Mouse (Mus musculus) neutrophil, adult 5-6 weeks (primary cell): Measurements from ENCODE around the gene Sox15. TPM values are rescaled to one million over a fixed set of nuclear protein-coding genes. Genes with fewer than 3 reads are reported as not detected.

ENCODE experiments used
- ATAC-seq: fragments of 151-379, 151-347 bp; 2 replicates; pipeline ENCODE4 v1.8.0; 2017; ENCODE audit warnings: mild to moderate bottlenecking, moderate TSS enrichment; ENCODE audit not compliant: insufficient number of reproducible peaks, poor library complexity, low FRiP score, severe bottlenecking; ENCODE audit errors: extremely low read depth
- total RNA-seq: library from RNA; stranded (forward); fragments of 200-1000 nt; gene quantifications from 2 replicates; pipeline ENCODE4 v1.2.3, GENCODE M21; 2017

The Sox15 gene
- total RNA-seq, 1 experiment from 2014 or later, result 2.1 TPM

DNA sequence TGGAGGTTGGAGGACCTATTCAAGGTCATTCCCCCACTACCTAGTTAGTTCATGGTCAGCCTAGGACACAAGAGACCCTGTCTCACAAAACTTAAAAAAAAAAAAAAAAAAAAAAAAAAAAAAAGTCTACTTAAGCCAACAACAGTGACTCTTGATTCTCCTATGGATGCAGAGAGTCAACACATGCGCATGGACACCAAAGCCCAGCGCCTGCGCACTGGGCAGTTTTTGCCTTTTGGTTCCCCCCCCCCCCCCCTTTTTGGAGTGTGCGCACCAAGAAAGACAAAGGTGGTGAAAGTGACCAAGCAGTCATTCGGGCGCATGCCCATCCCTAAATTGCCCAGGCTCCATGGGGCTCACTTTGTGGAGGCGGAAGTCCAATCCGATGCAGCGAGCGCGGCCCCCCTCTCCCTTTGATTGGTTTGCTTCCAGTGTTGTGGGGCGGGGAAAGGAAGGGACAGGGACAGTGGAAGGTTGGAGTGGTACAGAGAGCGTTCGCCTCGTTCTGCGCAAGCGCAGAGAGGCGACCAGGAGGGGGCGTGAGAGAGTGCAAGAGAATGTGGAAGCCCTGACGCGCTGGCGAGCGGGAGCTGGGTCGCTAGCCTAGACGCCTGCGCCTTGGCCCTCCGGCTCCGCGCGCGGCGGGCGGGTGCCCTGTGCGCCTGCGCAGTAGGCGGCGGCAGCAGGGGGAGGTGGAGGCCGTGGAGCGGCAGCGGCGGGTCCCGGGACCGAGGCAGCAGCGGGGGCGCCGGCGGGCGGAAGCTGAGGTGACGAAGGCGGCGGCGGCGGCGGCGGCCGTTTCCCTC is 22.6 kb upstream of the Sox15 start, which contains the start of gene Fxr2:
TSS of gene Fxr2 (plus strand) at position 707 of the 806 bp plus-strand sequence.
- ATAC-seq, result peak; percentile 92

- no peak for ATAC-seq
Observed at GRCm38 (mm10) chr11:69633128-69633866, 21.8 kb upstream of the Sox15 start.

GRCm38 (mm10) chr11:69635471-69635870 is 19.6 kb upstream of the Sox15 start:
- ATAC-seq, result no peak

- no peak for ATAC-seq
Observed at GRCm38 (mm10) chr11:69645860-69646259, 9.3 kb upstream of the Sox15 start.

DNA sequence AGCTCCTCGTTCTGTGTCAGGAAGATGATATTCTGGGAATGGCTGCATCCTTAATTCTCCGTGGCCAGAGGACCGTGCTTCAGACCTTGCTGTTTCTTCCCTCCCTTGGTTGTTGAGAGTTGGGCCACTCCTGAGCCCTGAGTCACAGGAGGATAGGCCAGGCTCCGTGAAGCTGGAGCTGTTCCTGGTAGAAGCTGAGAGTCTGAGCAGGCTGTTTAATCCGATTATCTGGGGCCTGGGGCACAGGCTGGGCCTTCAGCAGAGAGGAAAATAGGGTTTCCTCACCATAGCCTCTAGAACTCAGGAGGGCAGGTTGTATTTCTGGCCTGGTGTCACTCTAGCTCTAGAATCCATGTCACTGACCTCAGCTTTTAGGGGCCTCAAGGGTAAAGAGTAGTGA is 1.7 kb upstream of the Sox15 start:
- ATAC-seq, result no peak

GRCm38 (mm10) chr11:69654760-69655159 is 354 bp upstream of the Sox15 start:
- ATAC-seq, result no peak

GRCm38 (mm10) chr11:69656065-69656455 is 946 bp downstream of the Sox15 start:
- no peak for ATAC-seq

DNA sequence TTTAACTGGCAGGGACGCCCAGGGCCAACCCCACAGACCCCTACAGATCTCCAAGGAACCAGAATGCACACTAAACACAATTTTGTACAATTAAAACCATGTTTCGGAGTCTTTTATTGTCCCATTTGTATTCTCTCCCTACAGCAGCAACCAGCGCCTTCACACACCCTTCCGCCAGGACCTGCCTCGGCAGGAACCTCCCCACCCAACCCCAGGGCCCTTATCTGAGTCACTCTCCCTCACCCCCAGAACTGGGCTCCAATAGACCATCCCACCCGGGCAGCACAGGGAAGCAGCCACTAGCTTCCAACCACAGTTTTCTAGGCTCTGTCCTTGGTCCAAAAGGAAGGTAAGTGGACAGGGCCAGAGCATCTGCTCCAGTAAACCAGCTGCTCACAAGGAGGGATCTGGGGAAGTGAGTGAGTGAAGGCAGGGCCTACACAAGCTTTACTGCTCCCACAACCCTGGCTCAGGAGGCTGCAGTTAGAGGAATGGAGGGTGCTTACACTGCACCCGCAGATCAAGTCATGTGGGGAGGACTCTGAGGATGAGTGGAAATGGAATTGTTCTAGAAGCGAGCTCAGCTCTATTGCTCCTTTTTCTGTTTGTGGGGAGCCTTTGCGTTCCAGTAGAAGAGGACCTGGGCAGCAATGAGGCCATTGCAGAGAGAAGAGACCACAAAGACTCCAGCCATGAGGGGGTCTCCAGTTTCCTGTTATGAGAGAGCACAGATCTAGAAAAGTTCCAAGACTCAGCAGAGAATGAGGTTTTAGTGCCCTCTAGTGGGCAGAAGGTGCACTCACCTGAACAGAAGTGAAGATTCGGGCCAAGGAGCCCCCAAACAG is 1.7 kb downstream of the Sox15 start:
- ATAC-seq, result peak; percentile 39; the same call in 1 of the 2 replicates

DNA sequence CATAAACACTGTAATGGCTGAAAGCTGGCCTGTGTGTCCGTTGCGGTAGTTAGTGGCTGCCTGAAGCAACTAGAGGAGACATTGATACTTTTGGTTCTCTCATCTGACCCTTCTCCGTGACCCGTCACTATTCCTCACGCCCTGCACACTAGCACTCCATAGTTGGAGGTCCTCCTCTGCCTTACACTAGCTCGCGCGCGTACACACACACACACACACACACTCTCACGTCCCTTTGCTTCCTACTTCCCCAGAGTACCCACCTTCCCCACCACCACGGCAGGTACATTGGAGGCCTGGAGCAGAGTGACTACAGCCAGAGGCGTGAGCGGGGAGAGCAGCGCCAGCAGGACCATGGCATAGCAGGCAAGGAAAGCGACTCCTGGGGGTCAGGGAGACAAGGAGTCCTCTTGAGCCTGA is 2.4 kb downstream of the Sox15 start:
- no peak for ATAC-seq

DNA sequence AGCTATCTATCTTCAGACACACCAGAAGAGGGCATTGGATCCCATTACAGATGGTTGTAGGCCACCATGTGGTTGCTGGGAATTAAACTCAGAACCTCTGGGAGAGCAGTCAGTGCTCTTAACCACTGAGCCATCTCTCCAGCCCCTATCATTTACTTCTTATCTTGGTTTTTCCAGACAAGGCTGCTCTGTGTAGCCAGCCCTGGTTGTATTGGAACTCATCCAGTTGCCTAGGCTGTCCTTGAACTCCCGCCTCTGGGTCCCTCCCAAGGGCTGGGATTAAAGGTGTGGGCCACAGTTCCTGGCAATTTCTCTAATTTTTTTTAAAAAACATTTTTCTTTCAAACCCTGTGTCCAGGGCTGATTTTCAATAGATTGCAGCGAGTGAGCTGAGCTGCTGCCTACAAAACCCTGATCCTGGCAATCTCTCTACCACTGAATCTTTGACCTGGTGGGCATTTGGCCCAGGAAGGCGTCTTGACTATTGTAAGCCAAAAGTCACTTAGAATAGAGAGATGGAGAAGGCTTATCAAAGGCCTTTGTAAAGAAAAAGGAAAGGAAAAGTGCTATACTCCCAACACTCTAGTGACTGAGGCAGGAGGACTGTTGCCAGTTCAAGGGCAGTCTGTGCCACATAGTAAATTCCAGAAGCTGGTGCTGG is 6.2 kb downstream of the Sox15 start:
- no peak for ATAC-seq

- peak; percentile 78 for ATAC-seq
Observed at GRCm38 (mm10) chr11:69662213-69662966, 7.3 kb downstream of the Sox15 start, which contains the start of gene Mpdu1. Gene Mpdu1 (minus strand): TSS chr11:69662642.

- ATAC-seq, result no peak
Observed at GRCm38 (mm10) chr11:69662967-69663671, 8.0 kb downstream of the Sox15 start.

GRCm38 (mm10) chr11:69663795-69664194 is 8.7 kb downstream of the Sox15 start:
- ATAC-seq, result no peak

- ATAC-seq, result no peak
Observed at GRCm38 (mm10) chr11:69664841-69665240, 9.7 kb downstream of the Sox15 start.

DNA sequence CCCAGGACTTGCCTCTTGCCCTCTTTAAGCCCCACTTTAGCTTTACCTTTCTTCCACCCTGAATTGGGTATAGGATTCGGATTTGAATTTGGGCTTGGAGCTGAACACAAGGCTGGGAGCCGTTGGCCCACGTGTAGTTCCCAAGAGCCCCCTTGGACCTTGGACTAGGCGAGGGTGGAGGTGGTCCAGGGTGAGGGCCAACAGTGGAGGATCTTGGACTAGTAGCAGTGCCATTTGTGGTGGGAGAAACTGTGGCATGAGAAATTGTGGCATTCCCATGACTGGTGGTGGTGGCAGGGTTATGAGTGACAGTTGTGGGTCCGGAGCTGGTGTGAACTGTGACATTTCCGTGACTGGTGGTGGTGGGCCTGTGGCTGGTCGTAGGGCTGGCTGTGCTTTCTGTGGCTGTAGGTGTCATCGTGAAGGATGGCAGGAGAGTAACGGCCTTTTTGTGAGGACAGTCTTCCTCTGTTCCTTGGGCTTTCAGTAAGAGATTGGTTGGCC is 10.4 kb downstream of the Sox15 start:
- no peak for ATAC-seq

DNA sequence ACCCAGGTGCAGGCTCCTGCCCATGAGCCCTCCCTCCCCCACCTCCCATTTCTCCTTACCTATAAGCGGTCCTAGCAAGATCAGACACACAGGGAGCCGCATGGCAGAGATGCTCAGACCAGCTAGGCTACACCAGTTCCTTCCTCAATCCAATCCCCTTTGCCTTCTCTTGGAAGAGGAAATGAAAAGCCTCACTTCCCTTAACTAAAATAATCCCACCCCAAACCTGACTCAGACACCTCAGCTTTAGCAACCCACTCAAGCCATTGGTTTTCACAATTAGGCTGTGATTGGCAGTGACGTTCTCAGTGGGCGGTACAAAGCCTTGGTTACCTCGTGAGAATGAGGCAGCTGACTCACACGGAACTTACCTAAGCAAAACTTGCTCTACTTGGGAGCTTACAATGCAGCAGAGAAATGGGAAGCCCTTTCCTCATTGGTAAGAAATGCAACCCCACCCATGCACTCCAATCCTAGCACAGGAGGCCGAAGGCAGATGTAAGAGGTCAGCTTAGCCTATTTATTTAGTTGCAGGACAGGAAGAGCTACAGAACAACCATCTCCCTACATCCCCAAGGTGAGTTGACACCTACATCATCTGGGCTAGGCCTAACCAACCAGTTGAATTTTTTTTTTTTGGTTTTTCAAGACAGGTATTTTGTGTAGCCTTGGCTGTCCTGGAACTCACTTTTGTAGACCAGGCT is 11.0 kb downstream of the Sox15 start, which contains the start of gene Cd68:
TSS of gene Cd68 (minus strand) at position 193 of the 704 bp plus-strand sequence.
- peak; percentile 76 for ATAC-seq

GRCm38 (mm10) chr11:69666665-69667005 is 11.5 kb downstream of the Sox15 start:
- ATAC-seq, result no peak
